Mouse (Mus musculus) neutrophil, adult 5-6 weeks (primary cell): ENCODE data around the gene Gdf11. TPM values are rescaled to one million over a fixed set of nuclear protein-coding genes. Genes with fewer than 3 reads are reported as not detected.

Experiments used
- ATAC-seq: fragments of 151-379, 151-347 bp; 2 replicates; pipeline ENCODE4 v1.8.0; 2017; ENCODE audit warnings: mild to moderate bottlenecking, moderate TSS enrichment; ENCODE audit not compliant: insufficient number of reproducible peaks, poor library complexity, low FRiP score, severe bottlenecking; ENCODE audit errors: extremely low read depth
- total RNA-seq: library from RNA; stranded (forward); fragments of 200-1000 nt; gene quantifications from 2 replicates; pipeline ENCODE4 v1.2.3, GENCODE M21; 2017

Gene Gdf11
- total RNA-seq, 1 experiment from 2014 or later: 19.9 TPM

GRCm38 (mm10) chr10:128899759-128900490 lies 8.4 kb upstream of the Gdf11 start:
- ATAC-seq: no peak

GRCm38 (mm10) chr10:128897501-128897900 lies 6.0 kb upstream of the Gdf11 start:
- ATAC-seq: no peak

GRCm38 (mm10) chr10:128896807-128897206 lies 5.3 kb upstream of the Gdf11 start:
- no peak for ATAC-seq

GRCm38 (mm10) chr10:128895952-128896693 lies 4.6 kb upstream of the Gdf11 start:
- ATAC-seq: no peak

- ATAC-seq: peak; percentile 78
Observed at GRCm38 (mm10) chr10:128895437-128895836, 3.9 kb upstream of the Gdf11 start.

- ATAC-seq: peak; percentile 8; the same call in 1 of the 2 replicates
Observed at GRCm38 (mm10) chr10:128892246-128892645, 728 bp upstream of the Gdf11 start.

GRCm38 (mm10) chr10:128890383-128891295 lies 879 bp downstream of the Gdf11 start:
- ATAC-seq: no peak

GRCm38 (mm10) chr10:128889846-128890245 lies 1.7 kb downstream of the Gdf11 start:
- ATAC-seq: no peak

- ATAC-seq: peak; percentile 27; the same call in 1 of the 2 replicates
Observed at GRCm38 (mm10) chr10:128888941-128889827, 2.3 kb downstream of the Gdf11 start.

- ATAC-seq: no peak
Observed at GRCm38 (mm10) chr10:128882067-128882466, 9.5 kb downstream of the Gdf11 start.

GRCm38 (mm10) chr10:128878811-128879210 lies 12.7 kb downstream of the Gdf11 start:
- no peak for ATAC-seq

GRCm38 (mm10) chr10:128878291-128878690 lies 13.2 kb downstream of the Gdf11 start:
- no peak for ATAC-seq

- no peak for ATAC-seq
Observed at GRCm38 (mm10) chr10:128870341-128870740, 21.2 kb downstream of the Gdf11 start.

- ATAC-seq: no peak
Observed at GRCm38 (mm10) chr10:128866518-128866917, 25.0 kb downstream of the Gdf11 start.

GRCm38 (mm10) chr10:128866042-128866441 lies 25.5 kb downstream of the Gdf11 start:
- ATAC-seq: no peak

GRCm38 (mm10) chr10:128861176-128861575 lies 30.3 kb downstream of the Gdf11 start:
- 0 out of 2 replicates have a peak, but pooled peaks have one; percentile 41 for ATAC-seq

- no peak for ATAC-seq
Observed at GRCm38 (mm10) chr10:128850339-128850738, 41.2 kb downstream of the Gdf11 start.

- ATAC-seq: no peak
Observed at GRCm38 (mm10) chr10:128848426-128848825, 43.1 kb downstream of the Gdf11 start.
